Mouse (Mus musculus): Measurements from ENCODE around the gene Fam118b.

GRCm38 (mm10) chr9:35200529-35201060, 67.0 kb downstream of the Fam118b start:
- no peak for TF ChIP-seq GATA1 (IDR thresholded peaks at IDR 0.05; ENCODE audit: low read length)
- no peak for TF ChIP-seq TAL1 (IDR thresholded peaks at IDR 0.05; ENCODE audit: low read length)

Data from erythroblast, embryonic 14.5 days (primary cell).